Mouse (Mus musculus) myocyte (in vitro differentiated cells): Measurements from ENCODE around the gene Ptchd4.

ENCODE experiments used
- E2F4 ChIP-seq: IDR thresholded peaks from one replicate; pipeline ENCODE4 v1.6.1; 2011; ENCODE audit warnings: mild to moderate bottlenecking, control low read depth, moderate library complexity; ENCODE audit not compliant: insufficient read depth
- MYOD1 ChIP-seq, 3 experiments: IDR thresholded peaks; one replicate each; pipeline ENCODE4 v1.6.1; 2011; ENCODE audit warnings: control low read depth in 2 of 3, low read depth in 2 of 3, mild to moderate bottlenecking in 2 of 3, moderate library complexity in 1 of 3; ENCODE audit not compliant: insufficient read length in 2 of 3, control insufficient read depth in 1 of 3
- POLR2A ChIP-seq: IDR thresholded peaks from one replicate; pipeline ENCODE4 v1.6.1; 2011; ENCODE audit warnings: low read depth, mild to moderate bottlenecking, control low read depth, moderate library complexity; ENCODE audit not compliant: insufficient read length
- REST ChIP-seq: IDR thresholded peaks from one replicate; pipeline ENCODE4 v1.6.1; 2011; ENCODE audit warnings: mild to moderate bottlenecking, control low read depth, moderate library complexity; ENCODE audit not compliant: insufficient read depth, insufficient read length
- TCF12 ChIP-seq: IDR thresholded peaks from one replicate; pipeline ENCODE4 v1.6.1; 2011; ENCODE audit warnings: mild to moderate bottlenecking, control low read depth; ENCODE audit not compliant: poor library complexity, insufficient read depth, severe bottlenecking

GRCm38 (mm10) chr17:42456441-42456840, 140.7 kb downstream of the Ptchd4 start:
- TF ChIP-seq POLR2A (no peak), TCF12 (no peak), E2F4 (no peak), MYOD1 (IDR thresholded peaks at IDR 0.05; ENCODE audit: control insufficient read depth in 1 of 3, insufficient read length in 2 of 3, low read depth in 2 of 3) (no peak), REST (no peak)
